Mouse (Mus musculus) brain, embryonic 14.5 days (tissue): ENCODE measurements at regions not wholly inside any gene's neighbourhood (a gene's known extent, or its start where the extent isn't known, plus 50 kb on each side); places are given as distances from the start of the nearest gene placed in this dataset.

Experiments used
- DNase-seq: peaks from one replicate; pipeline ENCODE4 v3.0.0-alpha.2; 2011; ENCODE audit warnings: low read depth
- CTCF ChIP-seq: fragments of 200-500 bp; IDR thresholded peaks from 2 replicates; pipeline ENCODE4 v1.5.1; 2012; ENCODE audit warnings: inconsistent platforms, mild to moderate bottlenecking, moderate library complexity, borderline replicate concordance; ENCODE audit not compliant: insufficient read depth, insufficient read length; ENCODE audit errors: extremely low read depth
- POLR2A ChIP-seq: fragments of 200-500 bp; IDR thresholded peaks from 2 replicates; pipeline ENCODE4 v1.6.1; 2012; ENCODE audit warnings: mild to moderate bottlenecking, inconsistent platforms, borderline replicate concordance; ENCODE audit not compliant: poor library complexity, insufficient read depth, insufficient read length, severe bottlenecking; ENCODE audit errors: extremely low read depth

DNA sequence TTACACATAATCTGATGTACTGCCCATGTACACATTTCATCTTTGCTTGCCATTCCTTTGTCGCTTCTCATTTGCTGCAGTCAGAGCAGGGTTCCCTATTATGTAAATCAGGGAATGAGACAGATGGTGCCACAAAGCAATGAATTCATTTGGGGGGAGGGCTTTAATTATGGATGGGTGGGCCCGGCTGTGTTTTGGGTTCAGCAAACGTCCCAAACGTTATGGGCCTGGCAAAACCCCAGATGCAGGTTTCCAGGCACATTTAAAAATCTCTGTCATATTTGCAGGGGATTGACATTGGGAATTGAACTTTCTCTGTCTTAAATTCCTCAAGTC, 528.5 kb downstream of the Tmem38b start:
- peak; percentile 94 for DNase-seq
- TF ChIP-seq CTCF, result no peak
- TF ChIP-seq POLR2A, result no peak

- peak; percentile 56 for DNase-seq
Measured at GRCm38 (mm10) chr4:54355381-54356040, 529.7 kb downstream of the Tmem38b start.

GRCm38 (mm10) chr4:54356041-54356427, 530.2 kb downstream of the Tmem38b start:
- TF ChIP-seq POLR2A, result no peak
- no peak for TF ChIP-seq CTCF
- DNase-seq, result no peak

More at GRCm38 (mm10) chr4:54355381-54356040, 529.7 kb downstream of the Tmem38b start:
- TF ChIP-seq POLR2A, result no peak
- TF ChIP-seq CTCF, result no peak

DNA sequence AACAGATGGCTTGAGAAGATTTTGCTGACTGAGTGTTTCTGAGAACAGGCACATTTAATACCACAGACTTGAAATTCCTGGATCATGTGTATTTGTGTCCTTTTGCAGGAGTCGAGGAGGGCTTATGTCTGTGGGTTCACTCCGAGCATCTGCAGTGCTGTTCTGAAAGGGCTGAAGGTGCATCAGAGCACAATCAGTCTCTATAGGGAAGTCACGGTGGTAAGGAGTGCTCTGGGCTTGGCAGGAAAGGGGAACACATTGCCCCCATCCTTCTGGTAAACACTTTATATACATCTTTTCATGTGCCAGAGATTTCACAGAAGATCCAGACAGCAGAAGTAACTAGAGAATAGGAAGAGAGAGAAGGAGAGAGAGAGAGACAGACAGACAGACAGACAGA, 545.1 kb downstream of the Tmem38b start:
- TF ChIP-seq POLR2A (no peak), CTCF (no peak)
- peak; percentile 55 for DNase-seq

GRCm38 (mm10) chr4:54371418-54371957, 545.6 kb downstream of the Tmem38b start:
- TF ChIP-seq CTCF, result no peak
- TF ChIP-seq POLR2A, result no peak
- peak; percentile 87 for DNase-seq

DNA sequence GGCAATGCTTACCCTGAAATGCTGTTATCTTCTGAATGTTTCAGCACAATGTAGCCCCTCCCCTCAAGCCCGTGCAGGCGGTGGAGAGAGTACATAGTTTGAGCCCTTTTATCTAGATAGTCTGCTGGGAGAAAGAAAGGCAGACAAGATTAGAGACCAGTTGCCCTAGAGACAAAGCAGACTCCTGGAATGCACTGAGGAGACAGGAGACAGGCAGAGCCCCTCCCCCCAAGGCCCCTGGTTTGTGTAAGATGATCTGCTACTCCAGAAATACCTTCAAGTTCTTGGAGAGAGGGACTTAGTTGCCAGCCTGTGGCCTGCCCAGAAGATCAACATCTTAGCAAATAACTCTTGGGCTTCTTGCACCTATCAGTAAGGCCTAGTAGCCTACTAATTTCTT, 547.8 kb downstream of the Tmem38b start:
- DNase-seq, result peak; percentile 38
- TF ChIP-seq CTCF, result no peak
- TF ChIP-seq POLR2A, result no peak

- DNase-seq, result no peak
- TF ChIP-seq CTCF, result no peak
- no peak for TF ChIP-seq POLR2A
Measured at GRCm38 (mm10) chr4:54374457-54374856, 548.6 kb downstream of the Tmem38b start.

DNA sequence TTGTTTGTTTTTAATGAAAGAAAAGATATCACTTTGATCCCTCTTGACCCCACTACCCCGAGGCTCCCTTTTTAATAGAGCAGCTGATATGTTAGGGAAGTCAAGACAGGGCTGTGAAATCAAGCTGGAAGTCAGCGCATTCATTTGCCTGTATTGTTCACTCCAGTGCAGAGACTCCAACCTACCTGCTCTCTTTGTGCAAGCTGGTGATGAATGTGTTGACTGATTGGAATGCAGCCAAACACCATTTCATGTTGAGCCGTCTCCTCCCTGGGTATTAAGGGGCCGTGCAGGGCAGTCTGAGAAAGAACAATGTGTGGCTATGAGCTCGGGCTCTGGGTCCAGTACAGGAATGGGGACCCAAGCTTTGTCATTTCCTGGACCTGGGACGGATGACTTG, 557.4 kb upstream of the Zfp462 start:
- no peak for TF ChIP-seq CTCF
- TF ChIP-seq POLR2A, result no peak
- peak; percentile 78 for DNase-seq

DNA sequence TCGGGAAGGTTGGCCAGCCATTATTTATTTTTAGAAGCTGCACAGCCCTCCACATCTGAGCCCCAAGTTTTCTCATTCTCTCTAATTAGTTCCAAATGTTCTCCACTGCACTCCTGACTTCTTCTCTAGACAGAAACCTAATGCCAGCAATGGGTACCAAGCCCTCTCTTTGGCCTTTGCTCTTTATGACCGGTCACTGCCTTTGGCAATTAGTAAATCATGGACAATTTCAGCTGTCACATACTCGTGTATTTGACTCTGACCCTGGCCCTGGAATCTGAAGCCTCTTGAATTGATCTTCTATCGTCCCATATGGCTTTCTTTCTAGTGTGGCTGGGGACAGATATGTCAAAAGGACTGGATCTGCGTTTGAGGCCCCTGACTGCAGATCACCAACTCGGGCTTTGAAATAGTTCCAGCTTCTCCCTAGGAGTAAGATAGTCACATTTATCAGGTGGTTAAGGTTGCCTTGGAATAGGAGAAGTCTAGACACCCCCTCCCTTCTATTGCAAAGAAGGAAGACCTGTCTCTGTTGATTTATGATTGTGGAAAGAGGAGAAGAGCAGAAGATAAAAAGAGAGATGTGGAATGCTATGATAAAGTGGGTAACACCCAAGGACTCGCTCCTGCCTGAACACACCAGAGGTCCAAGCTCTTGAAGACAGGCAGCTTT, 553.2 kb upstream of the Zfp462 start:
- TF ChIP-seq CTCF, result no peak
- TF ChIP-seq POLR2A, result no peak
- no peak for DNase-seq

DNA sequence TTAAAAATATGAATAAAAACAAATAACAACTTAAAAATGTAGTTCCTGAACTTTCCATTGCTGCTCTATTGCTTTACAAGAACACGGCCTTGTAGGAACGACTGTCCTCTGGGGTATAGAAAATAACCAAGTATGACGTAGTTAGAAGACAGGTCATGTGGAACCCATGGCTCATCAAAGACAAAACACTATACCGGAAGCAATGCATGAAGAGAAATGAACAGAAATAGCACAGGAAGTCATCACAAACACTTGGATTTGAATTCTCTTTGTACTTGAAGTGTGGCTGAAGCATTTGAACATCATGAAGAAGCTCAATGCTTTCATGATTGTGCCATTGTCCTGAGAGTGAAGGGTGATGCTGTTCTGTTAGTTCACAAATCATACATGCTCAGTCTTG, 538.7 kb upstream of the Zfp462 start:
- TF ChIP-seq CTCF, result no peak
- no peak for TF ChIP-seq POLR2A

GRCm38 (mm10) chr4:54407930-54408329, 536.9 kb upstream of the Zfp462 start:
- no peak for DNase-seq
- no peak for TF ChIP-seq CTCF
- TF ChIP-seq POLR2A, result no peak

More for the DNA sequence above, 538.7 kb upstream of the Zfp462 start:
- no peak for DNase-seq

- TF ChIP-seq POLR2A (no peak), CTCF (no peak)
- no peak for DNase-seq
Measured at GRCm38 (mm10) chr4:54430789-54431188, 514.1 kb upstream of the Zfp462 start.
